Mouse (Mus musculus) layer of hippocampus, adult 18-20 months (tissue): Measurements from ENCODE around the gene Trim28. TPM values are rescaled to one million over a fixed set of nuclear protein-coding genes. Genes with fewer than 3 reads are reported as not detected.

Experiments used
- DNase-seq, 2 experiments: peaks; one replicate each; pipeline ENCODE4 v3.0.0; 2022; ENCODE audit warnings: low spot score in 2 of 2
- total RNA-seq, 2 experiments: library from RNA; stranded (reverse); gene quantifications; 2 replicates each; pipeline ENCODE4 v1.2.3; 2021

Gene Trim28
- total RNA-seq, 2 experiments from 2014 or later = 216 to 246 TPM

GRCm38 (mm10) chr7:12997230-12997629 lies 1.7 kb upstream of the Trim28 start:
- DNase-seq = no peak

GRCm38 (mm10) chr7:12998053-12998452 lies 861 bp upstream of the Trim28 start, which contains the start of gene Slc27a5:
Slc27a5 (minus strand) TSS chr7:12998192.
- DNase-seq = no peak

GRCm38 (mm10) chr7:13001584-13001983 lies 2.7 kb downstream of the Trim28 start:
- DNase-seq = no peak

GRCm38 (mm10) chr7:13003380-13003779 lies 4.5 kb downstream of the Trim28 start:
- no peak for DNase-seq

GRCm38 (mm10) chr7:13006011-13006410 lies 7.1 kb downstream of the Trim28 start:
- no peak for DNase-seq

- no peak for DNase-seq
These were observed 7.6 kb downstream of the Trim28 start for GRCm38 (mm10) chr7:13006531-13006930.

- DNase-seq = no peak
These were observed 8.6 kb downstream of the Trim28 start for GRCm38 (mm10) chr7:13007341-13008092.

GRCm38 (mm10) chr7:13009143-13010004 lies 10.5 kb downstream of the Trim28 start:
- peak; percentile 89 to 95 for DNase-seq

- no peak for DNase-seq
These were observed 11.3 kb downstream of the Trim28 start, which contains the start of gene Zbtb45 for GRCm38 (mm10) chr7:13010005-13010908. Zbtb45 (minus strand) TSS chr7:13010034.

- no peak for DNase-seq
These were observed 14.8 kb downstream of the Trim28 start for GRCm38 (mm10) chr7:13013671-13014070.

GRCm38 (mm10) chr7:13014275-13014839 lies 15.4 kb downstream of the Trim28 start:
- DNase-seq = no peak

- no peak for DNase-seq
These were observed 16.3 kb downstream of the Trim28 start for GRCm38 (mm10) chr7:13015217-13015616.

- DNase-seq = no peak
These were observed 24.0 kb downstream of the Trim28 start for GRCm38 (mm10) chr7:13022773-13023535.

GRCm38 (mm10) chr7:13023928-13024731 lies 25.2 kb downstream of the Trim28 start:
- peak; percentile 92 to 97 for DNase-seq

- peak; percentile 77 to 78 for DNase-seq
These were observed 25.9 kb downstream of the Trim28 start for GRCm38 (mm10) chr7:13024805-13025204.

GRCm38 (mm10) chr7:13025511-13026112 lies 26.7 kb downstream of the Trim28 start:
- DNase-seq = no peak

- no peak for DNase-seq
These were observed 30.1 kb downstream of the Trim28 start for GRCm38 (mm10) chr7:13028986-13029385.

- no peak for DNase-seq
These were observed 32.2 kb downstream of the Trim28 start for GRCm38 (mm10) chr7:13031069-13031468.

GRCm38 (mm10) chr7:13031983-13032382 lies 33.1 kb downstream of the Trim28 start:
- DNase-seq = no peak
